Mouse (Mus musculus): Measurements from ENCODE around the gene Egfem1.

The Egfem1 gene

DNA sequence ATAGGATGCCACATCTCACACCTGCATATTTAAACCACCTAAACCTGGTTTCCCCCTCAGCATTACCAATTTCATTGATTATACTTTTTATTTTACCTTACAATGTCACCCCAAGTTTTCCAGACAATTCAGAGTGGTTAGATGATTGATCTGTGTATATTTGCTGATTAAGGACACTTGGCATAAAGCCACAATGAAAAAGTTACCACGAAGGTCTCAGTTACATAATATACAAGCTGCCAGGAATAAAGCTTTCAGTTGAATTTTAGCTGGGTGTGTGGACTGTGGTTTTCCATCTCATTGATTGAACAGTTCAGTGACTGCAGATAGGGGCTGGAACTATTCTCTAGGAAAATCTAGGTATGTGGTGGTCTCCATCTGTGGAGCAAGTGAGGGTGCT lies 40.7 kb downstream of the Egfem1 start:
- POLR2A ChIA-PET: interaction anchor here in 1 of 4 experiments (0.6 kb wide), 1 partner anchor 419 kb away, joined by 3 read pairs; no protein-coding TSS in a partner anchor
- CTCF ChIA-PET: no interaction called here

DNA sequence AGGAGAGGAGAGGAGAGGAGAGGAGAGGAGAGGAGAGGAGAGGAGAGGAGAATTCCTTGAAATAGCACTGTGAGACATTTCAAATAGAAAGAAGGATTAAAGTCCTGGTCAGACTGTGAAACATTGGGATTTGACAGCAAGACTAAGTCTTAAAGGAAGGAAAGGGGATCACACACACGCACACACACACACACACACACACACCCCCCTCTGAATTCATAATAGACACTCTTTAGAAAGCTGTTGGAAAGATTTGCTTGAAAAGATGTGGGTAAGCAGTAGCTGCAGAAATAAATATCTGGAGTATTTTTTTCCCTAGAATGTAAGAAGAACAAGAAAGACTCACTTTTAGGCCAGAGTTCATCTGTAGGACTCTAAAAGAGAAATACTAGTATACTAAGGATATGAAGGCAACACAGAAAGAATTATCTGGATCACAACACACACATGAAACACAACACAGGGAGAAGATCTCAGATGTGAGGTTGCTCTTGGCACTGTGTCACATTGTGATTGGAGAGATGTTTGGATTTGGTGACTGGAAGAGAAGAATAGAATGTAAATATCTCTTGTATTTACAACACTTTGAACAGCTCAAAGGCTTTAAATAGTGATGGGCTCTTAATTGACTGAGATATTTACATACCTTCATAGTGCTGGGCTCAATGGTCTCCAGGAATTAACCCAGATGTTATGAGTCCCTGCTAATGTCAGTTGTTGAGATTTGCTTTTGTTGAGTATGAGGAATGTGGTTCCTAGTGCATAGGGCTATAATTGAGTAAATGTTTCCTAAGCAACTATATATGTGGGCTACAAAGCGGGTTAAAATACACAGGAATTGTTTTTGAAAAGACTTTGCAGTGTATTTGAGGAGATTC lies 50.5 kb downstream of the Egfem1 start:
- ChIA-PET POLR2A (no interaction called here), CTCF (interaction anchor here in 1 of 4 experiments (0.5 kb wide), 1 partner anchor 1345 kb away, joined by 5 read pairs; no protein-coding TSS in a partner anchor)

DNA sequence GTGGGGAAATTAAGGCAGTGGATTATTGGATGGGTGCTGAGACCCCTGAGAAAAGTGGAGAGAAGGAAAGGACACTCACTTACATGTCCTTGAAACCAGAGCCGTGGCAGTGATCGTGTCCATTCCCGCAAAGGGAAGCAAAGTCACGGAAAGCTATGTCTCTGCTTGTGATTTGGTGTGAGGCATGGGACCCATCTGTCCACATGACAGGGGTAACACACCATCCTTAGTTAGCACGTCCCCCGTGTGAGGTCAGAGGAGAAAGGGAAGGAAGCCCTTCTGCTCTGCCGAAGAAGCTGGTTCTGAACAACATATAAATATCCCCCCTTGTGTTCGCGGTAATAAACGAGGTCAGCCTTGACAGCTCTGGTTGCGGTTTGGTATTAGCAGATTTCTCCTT lies 52.7 kb downstream of the Egfem1 start:
- ChIA-PET CTCF (no interaction called here), POLR2A (interaction anchor here in 1 of 4 experiments (0.6 kb wide), 1 partner anchor 64 kb away, joined by 3 read pairs; no protein-coding TSS in a partner anchor)

DNA sequence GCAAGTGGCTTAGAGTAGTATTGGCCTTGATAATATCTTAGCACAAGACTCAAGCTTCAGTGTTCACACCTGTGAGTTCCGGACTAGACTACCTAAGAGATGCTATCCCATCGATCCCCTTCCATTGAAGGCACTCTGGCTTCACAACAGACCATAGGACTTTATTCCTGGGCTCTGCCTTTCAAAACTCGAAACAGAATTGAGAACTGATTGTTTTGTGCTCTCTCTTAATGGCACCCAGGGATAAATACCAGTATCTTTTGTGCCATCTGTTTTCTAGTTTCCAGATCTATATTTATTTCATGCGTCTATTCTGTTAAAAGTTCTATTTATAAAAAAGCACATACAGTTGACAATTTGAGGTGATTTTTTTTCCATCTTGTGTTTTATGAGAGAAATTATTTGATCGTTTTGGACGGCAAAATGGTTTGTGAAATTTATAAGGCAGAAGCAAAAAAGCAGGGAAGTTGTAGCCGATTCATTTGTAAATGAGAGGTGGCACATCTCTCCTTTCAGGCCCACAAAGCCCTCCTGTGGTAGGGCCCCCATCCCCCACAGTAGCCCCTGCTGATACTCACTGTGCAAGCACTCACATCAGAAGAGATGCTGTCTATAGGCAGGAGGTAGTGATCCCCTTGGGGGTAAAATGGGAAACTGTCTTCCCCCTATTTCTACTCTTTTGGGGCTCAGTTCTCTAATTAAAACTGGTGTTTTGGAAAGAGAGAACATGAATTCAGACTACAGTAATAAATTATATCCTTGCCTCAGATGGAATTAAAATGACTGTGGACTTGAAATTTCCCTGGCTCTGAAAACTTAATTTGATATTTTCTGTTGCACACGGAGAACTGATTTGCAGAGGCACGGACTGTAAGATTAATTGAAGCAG lies 53.6 kb downstream of the Egfem1 start:
- ChIA-PET CTCF (interaction anchor here in 1 of 4 experiments (1.0 kb wide), 1 partner anchor 107 kb away, joined by 3 read pairs; no protein-coding TSS in a partner anchor), POLR2A (interaction anchor here in 1 of 4 experiments (0.6 kb wide), 1 partner anchor 63 kb away, joined by 3 read pairs; no protein-coding TSS in a partner anchor)

DNA sequence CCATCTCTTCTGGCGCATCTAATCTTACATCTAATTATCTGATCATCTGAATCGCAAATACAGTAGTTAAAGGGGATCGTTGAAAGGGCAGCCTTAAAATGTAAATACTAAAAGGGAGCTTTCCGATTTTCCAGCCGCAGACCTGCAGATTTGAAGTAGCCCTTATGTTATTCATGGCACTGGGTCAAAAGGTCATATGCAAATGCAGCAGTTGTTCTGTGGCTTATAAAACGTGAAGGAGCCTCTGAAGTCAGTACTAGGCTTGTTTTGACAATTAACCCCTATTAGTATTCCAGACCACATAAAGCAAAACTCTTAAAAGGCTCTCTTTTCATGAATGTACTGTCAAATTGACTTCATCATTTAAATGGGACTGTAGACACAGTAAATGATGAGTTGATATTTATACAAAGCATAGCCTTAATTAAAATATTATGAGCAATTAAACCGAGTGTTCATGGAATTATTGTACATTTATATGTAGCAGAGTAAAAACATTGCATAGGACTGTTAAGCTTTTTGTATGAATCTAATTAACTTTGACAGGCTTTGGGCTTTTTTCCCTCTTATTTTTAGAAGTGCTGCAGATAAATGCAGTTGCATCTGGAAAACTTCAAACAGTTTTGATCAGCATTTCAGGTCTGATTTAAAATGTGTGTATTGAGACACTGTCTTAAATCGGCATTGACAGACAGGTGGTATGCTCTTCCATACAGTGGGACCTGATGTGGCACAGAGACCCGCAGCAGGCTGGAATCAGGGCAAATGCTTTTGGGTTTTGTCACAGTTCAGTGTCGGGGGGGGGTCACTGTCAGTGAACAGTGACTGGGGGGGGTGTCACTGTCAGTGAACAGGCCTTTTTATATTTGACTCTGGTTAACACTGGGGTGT lies 54.5 kb downstream of the Egfem1 start:
- POLR2A ChIA-PET: no interaction called here
- CTCF ChIA-PET: interaction anchor here in 1 of 4 experiments (1.0 kb wide), 1 partner anchor 108 kb away, joined by 3 read pairs; no protein-coding TSS in a partner anchor

DNA sequence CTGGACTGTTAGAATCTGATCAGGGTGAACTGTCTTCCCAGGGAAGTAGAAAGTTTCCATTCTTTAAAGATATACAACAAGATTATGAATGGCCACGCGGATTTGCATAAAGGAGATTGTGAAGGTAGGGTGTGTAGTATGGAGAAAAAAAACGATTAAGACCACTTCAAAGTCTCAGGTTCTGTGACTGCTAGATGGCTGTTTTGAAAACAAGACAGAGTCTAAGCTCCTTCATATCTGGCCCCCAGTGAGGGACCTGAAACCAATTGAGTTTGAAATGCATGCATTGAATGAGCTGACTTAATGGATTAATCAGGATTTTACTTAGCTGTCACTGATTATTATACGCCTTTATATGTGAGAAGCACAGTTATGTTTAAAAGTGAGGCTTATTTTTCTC lies 86.6 kb downstream of the Egfem1 start:
- ChIA-PET CTCF (no interaction called here), POLR2A (interaction anchor here in 1 of 4 experiments (0.5 kb wide), 1 partner anchor 1988 kb away, joined by 5 read pairs; no protein-coding TSS in a partner anchor)

DNA sequence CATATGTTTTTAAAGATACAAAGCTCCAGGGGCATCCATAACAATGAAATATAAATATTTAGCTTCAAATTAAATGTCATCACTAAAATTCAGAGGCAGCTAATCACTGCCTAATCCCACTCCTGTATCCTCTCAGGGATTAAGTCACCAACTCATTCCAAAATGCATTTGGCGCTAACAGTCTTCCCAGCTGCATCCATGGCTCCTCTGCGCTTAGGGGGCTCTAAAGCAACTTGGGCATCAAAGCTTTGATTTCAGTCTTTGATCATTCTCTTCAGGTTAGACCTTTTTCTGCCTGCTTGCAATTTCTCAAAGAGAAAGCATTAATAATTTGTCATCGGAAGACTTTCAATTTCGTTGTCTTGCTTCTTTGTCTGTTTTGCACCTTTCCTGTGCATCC lies 87.2 kb downstream of the Egfem1 start:
- CTCF ChIA-PET: no interaction called here
- POLR2A ChIA-PET: interaction anchor here in 1 of 4 experiments (0.6 kb wide), 1 partner anchor 1887 kb away, joined by 3 read pairs; no protein-coding TSS in a partner anchor

DNA sequence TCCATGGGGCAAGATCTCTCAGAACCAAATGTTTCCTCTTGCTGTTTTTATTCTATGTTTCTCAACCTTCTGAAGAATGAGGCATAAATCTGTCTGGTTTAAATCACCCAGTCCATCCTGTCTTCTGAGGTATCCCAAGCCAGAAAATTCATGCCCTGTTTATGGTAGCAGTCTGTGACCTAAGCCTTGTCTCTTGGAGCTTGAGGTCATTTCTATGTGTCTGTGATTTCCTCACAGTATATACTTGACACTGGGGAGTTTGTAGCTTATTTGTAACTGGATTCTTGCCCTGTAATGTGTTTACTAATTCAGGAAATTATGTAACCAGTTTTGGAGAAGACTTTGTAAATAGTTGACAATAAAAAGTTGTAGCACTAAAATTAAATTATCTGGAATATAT lies 95.2 kb downstream of the Egfem1 start:
- ChIA-PET POLR2A (no interaction called here), CTCF (no interaction called here)

DNA sequence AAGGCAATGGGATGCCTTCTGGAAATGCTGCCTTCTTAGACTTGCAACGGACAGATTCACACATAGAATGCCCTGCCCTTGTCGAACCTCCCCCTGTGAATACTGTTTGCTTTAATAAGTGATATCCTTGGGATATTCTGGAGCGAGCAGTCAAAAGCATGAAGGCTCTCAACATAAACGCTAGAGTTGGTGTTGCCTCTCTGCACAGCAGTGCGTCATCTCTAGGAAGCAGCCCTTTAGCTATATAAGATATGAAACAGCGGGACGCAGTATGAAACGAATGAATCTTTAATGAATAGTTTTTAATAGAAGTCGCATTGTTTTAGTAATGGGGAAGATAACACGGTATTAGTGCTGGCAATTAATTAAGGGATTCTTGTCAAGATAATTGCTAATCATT lies 101.2 kb downstream of the Egfem1 start:
- ChIA-PET POLR2A (no interaction called here), CTCF (no interaction called here)

DNA sequence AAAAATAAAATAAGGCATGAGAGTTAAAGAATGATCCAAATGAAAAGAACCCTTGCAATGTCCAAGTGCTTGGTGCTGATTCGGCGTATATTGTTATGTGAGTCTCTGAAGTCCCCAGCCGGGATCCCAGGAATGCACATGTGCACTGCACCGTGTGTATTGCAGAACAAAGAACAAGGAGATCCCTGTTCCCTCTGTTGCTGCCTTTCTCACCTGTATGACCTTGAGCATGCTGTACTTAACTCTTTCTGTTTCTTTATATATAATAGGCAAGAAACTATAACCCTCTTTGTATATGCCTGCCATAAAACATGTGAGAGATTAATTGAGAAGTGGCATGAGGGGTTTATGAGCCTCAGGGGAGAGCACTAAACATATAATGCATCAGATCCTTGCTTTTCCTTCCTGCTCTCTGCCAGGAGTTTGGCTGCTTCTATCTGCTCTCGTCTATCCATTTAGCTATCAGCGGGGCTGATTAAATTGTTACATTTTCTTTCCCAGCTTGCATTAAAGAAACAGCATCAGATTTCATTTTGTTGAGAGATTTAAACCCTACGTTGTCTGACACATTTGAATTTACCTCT lies 101.9 kb downstream of the Egfem1 start:
- POLR2A ChIA-PET: no interaction called here
- CTCF ChIA-PET: no interaction called here

DNA sequence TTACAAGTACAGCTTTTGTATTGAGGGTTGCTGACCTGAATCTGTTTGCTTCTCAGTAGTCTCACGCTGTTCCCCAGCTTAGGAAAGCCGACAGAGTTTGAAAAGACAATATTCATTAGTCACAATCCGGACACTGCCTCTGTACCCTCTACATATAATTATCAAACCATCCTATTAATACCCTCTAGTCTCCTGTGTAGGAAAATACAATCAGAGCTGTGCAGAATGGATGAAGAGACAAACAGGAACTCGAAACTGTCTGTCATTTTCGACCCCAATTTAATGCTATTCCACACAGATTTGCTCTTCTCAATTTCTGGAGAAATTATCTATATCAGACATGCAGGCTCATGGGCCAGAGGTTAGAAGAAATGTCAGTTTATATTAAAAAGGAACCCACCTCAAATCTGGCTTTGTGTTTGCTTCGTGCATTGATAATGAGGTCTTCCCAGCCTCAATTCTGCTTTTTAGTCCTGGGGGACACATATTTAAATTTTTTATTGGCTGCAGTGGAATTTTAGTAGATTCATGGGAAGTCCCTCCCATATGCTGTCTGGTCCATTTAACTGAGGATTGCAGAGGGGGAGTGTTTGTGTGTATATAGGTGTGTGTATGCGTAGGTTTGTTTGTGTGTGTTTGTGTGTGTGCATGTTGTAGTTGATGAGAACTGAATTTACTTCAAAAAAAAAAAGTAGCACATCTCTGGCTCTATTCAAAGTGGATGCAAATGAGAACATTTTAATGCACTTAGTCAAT lies 102.8 kb downstream of the Egfem1 start:
- ChIA-PET POLR2A (no interaction called here), CTCF (no interaction called here)

DNA sequence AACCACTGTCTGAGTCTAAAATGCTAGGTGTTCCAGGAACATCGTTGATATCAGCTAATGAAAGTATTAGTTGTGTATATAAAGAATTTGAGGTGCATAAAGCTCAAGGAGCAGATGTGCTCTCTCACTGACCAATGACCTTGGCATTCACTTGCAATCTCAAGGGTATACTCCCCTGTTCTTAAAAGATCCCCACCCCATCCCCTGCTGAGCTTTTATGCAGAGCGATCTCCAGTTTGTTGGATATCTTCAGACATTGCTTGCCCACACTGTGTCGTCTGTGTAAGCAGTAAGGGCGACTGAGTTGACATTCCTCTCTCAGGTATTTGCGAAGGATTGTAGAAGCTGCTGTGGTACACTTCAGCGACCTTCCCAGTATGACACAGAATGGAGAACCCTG lies 108.4 kb downstream of the Egfem1 start:
- POLR2A ChIA-PET: interaction anchor here in 1 of 4 experiments (1.4 kb wide), 1 partner anchor 10 kb away, joined by 3 read pairs; no protein-coding TSS in a partner anchor
- CTCF ChIA-PET: no interaction called here

DNA sequence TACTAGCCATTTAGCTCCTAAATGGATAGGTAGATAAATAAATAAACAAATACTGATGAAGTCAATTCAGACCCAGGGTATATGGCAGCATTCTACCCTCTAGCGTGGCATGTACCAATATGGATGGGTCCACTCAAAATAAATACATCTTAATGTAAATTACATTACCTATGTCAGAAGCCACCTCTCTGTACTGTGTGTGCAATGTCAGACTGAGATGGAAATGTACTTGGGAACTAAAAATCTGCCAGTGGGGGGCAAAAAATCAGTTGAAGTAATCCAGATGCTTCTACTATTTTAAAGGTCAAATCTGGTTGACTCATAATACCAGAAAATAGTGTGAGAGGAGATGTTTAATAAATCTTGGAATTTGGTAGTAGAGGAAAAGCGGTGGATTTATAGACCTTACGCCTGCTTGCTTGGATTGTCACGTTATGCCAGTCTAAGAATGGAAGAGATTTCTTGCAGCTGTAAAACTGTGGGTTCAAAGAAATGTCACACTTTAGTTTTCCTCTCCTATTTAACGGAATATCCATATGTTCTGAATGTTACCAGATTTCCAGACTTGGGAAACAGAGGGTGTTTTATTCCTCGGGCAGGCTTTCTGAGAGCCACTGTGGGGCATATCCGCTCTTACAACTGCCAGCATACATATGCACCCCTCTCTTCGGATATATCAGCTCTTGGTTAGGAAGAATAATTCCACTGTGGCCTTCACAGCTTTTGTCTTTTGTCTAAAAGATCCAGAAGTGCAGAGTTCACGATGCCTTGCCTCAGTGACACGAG lies 116.1 kb downstream of the Egfem1 start:
- ChIA-PET CTCF (interaction anchor here in 1 of 4 experiments (0.7 kb wide), 1 partner anchor 49 kb away, joined by 4 read pairs; no protein-coding TSS in a partner anchor), POLR2A (interaction anchor here in 2 of 4 experiments (0.6 to 0.7 kb wide), 3 partner anchors 10 to 569 kb away, joined by 3 read pairs; no protein-coding TSS in a partner anchor)

DNA sequence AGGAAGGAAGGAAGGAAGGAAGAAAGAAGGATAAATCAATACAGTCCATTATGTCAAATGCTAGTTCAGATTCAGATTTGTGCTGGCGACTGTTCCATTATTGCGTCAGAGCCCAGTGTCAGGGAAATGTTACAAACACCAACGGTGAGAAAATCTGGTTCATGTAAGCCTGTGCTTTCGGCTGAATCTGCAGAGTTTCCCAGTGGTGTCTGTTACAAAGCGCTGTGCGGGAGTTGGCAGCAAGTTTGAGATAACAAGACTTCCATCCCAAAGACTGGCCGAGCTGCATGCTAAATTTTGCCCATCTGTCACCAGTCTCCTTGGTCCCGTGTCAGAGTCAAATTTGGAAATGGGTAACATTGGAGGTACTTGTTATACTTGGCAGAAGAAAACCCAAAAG lies 118.8 kb downstream of the Egfem1 start:
- ChIA-PET POLR2A (interaction anchor here in 1 of 4 experiments (0.9 kb wide), 1 partner anchor 9 kb away, joined by 3 read pairs; no protein-coding TSS in a partner anchor), CTCF (no interaction called here)

DNA sequence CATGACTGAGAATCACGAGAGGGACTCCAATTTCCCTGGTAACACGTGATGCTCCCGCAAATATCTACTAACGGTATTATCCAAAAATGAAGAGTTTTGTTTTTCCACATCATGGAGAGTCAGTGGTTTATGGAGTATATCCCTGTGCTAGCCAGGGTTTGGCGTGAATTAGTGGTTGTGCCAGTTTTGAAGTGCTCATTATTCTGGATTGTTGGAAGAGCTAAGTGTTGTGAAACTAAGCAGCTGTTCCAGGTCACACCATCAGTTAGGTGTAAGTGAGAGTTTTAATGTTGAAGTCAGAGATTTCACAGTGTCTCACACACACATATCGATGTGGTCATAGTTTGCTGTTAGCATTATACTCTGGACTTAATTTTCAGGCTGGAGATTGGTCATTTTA lies 120.7 kb downstream of the Egfem1 start:
- ChIA-PET POLR2A (no interaction called here), CTCF (no interaction called here)

DNA sequence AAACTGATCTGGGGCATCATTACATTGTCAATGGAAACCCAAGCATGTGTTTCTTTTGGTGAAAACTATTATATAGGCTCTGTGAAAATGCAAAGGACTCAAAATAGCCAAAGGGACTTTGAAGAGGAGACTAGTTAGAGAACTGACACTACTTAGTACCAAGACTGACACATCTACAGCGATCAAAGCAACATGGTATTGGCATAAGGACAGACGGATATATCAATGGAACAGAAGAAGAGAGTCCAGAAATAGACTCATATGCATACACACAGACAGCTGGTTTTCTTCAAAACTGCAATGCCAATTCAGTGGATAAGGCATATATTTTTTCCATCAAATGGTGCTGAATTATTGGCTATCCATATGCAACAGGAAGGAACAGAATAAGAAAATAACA lies 140.6 kb downstream of the Egfem1 start:
- ChIA-PET POLR2A (no interaction called here), CTCF (no interaction called here)

DNA sequence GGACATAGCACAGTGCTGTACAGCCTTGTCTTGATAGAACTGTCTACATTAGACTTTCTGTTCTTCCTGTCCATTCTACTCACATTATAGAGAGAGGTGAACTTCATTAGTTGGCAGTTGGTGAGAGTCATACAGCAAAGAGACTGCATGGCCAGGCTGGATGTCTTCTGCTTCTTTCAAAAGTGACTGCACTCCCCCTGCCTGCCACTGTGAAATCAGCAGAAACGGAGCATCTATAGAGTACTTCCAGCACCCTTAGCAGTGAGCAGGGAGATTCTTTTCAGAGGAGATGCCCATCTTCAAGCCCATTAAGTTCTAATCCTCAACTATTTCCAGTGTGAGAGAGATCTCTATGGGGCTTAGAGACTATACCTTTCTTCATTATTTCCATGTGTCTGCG lies 147.9 kb downstream of the Egfem1 start:
- CTCF ChIA-PET: interaction anchor here in 1 of 4 experiments (0.7 kb wide), 1 partner anchor 122 kb away, joined by 6 read pairs; no protein-coding TSS in a partner anchor

More for the DNA sequence above, 147.9 kb downstream of the Egfem1 start:
- POLR2A ChIA-PET: no interaction called here

Measured in embryonic stem cell, embryonic (primary cell).